Mouse (Mus musculus): ENCODE measurements around the gene Ppm1l.

- TF ChIP-seq POLR2A (IDR thresholded peaks at IDR 0.05; ENCODE audit: control insufficient read depth in 1 of 2, insufficient read depth in 1 of 2, low read depth in 1 of 2, low read length in 2 of 2, poor library complexity in 1 of 2) = no peak
- no peak for TF ChIP-seq POLR2AphosphoS2 (IDR thresholded peaks at IDR 0.05; ENCODE audit: low read length)
- TF ChIP-seq USF1 (IDR thresholded peaks at IDR 0.05; ENCODE audit: low read depth, low read length) = no peak
- TF ChIP-seq UBTF (IDR thresholded peaks at IDR 0.05; ENCODE audit: borderline replicate concordance, insufficient read depth, low read depth, low read length) = no peak
- TF ChIP-seq EP300 (IDR thresholded peaks at IDR 0.05; ENCODE audit: low read depth in 1 of 2, low read length in 2 of 2) = no peak
- no peak for TF ChIP-seq POLR2AphosphoS5 (IDR thresholded peaks at IDR 0.05; ENCODE audit: borderline replicate concordance, low read depth, low read length)
- no peak for TF ChIP-seq CHD1 (IDR thresholded peaks at IDR 0.05; ENCODE audit: low read depth, low read length)
- no peak for TF ChIP-seq CTCF (IDR thresholded peaks at IDR 0.05 in 2 of 3, conservative IDR thresholded peaks at IDR 0.05 in 1 of 3; ENCODE audit: control insufficient read depth in 1 of 3, insufficient read depth in 1 of 3, low read depth in 2 of 3, low read length in 3 of 3, poor library complexity in 1 of 3, severe bottlenecking in 1 of 3)
- TF ChIP-seq GATA1 (IDR thresholded peaks at IDR 0.05; ENCODE audit: low read depth, low read length) = no peak
Measured at GRCm38 (mm10) chr3:69490981-69491681, 174.5 kb downstream of the Ppm1l start.
